Mouse (Mus musculus): ENCODE results near the gene Apoc3. TPM values are rescaled to one million over a fixed set of nuclear protein-coding genes. Genes with fewer than 3 reads are reported as not detected.
A peak's percentile ranks its signal among the peaks of the same experiment; 100 is the strongest.

The Apoc3 gene
- polyA plus RNA-seq, 1 experiment from 2014 or later, result not detected

- ATAC-seq (ENCODE audit: extremely low read depth, insufficient number of reproducible peaks, low FRiP score, low TSS enrichment), result no peak
- Histone ChIP-seq H3K27ac (replicated peaks) (no peak overlapping the region), H3K9me3 (no peaks in the 10 kb centered on the region), H3K4me1 (peaks cover 25% of the 10 kb centered on the region), H3K27me3 (replicated peaks) (no peaks in the 10 kb centered on the region), H3K9ac (no peak overlapping the region), H3K4me2 (no peak overlapping the region), H3K4me3 (no peak overlapping the region), H3K36me3 (peaks cover 63% of the 10 kb centered on the region)
- WGBS, result 68% methylated on average over 4 of the region's 4 CpGs
Observed at GRCm38 (mm10) chr9:46214276-46214675, 21.2 kb downstream of the Apoc3 start.

GRCm38 (mm10) chr9:46210473-46210872, 25.0 kb downstream of the Apoc3 start:
- no peak for ATAC-seq (ENCODE audit: extremely low read depth, insufficient number of reproducible peaks, low FRiP score, low TSS enrichment)
- Histone ChIP-seq H3K27ac (replicated peaks) (no peak overlapping the region), H3K4me3 (no peak overlapping the region), H3K9me3 (no peaks in the 10 kb centered on the region), H3K9ac (no peak overlapping the region), H3K27me3 (replicated peaks) (no peaks in the 10 kb centered on the region), H3K36me3 (peaks cover 87% of the 10 kb centered on the region), H3K4me1 (peaks cover 22% of the 10 kb centered on the region), H3K4me2 (no peak overlapping the region)
- 87% methylated on average over 12 of the region's 12 CpGs for WGBS

DNA sequence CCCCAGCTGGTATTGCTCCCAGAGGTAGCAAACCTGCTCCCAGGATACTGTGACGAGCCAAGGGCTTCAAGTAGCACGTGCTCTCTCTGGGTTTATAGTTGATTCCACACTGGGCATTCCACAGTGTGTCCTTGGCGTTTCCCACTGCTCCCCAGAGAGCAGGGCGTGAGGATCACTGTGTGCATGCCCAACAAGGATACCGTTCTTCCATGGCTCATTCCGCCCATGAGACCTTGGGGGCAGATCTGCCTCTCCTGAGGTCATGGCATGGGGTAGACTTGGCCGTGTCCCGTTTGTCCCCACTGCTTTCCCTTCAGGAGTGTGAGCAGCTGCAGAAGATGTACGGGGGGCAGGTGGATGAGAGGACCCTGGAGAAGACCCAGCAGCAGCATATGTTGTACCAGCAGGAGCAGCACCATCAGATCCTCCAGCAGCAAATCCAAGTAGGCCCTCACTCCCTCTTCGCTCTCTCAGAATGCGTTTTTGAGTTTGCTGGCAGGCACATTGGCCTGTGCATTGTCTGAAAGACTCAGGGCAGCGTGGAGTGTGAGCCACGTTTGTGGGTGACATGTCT, 26.9 kb downstream of the Apoc3 start:
- H3K36me3 ChIP-seq, result peaks cover 95% of the 10 kb centered on the region
- peaks cover 9% of the 10 kb centered on the region; the same call in 1 of the 2 replicates for H3K4me1 ChIP-seq
- no peaks in the 10 kb centered on the region for H3K27me3 ChIP-seq (replicated peaks)
- ATAC-seq (ENCODE audit: extremely low read depth, insufficient number of reproducible peaks, low FRiP score, low TSS enrichment), result no peak
- no peak overlapping the region for H3K27ac ChIP-seq (replicated peaks)
- 87% methylated on average over 13 of the region's 13 CpGs for WGBS
- H3K9me3 ChIP-seq, result no peaks in the 10 kb centered on the region
- no peak overlapping the region for H3K4me2 ChIP-seq
- H3K4me3 ChIP-seq, result no peak overlapping the region
- H3K9ac ChIP-seq, result no peak overlapping the region

DNA sequence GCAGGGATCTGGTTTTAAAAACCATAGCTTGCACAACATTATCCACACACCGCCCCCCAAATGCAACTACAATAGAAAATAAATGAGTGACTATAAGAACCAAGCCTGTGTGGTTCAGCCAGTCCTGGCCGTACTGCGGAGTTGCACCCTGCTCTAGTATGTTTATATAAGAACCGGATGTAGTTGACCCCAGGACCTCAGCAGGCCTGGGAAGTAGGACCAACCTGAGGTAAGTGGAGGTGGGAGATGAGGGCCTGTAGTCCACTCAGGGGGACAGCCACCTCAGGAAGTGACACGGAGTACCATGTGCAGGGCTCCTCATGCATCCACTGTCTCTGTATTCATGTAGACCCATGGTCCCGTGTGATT, 28.0 kb downstream of the Apoc3 start:
- WGBS, result 76% methylated on average over 6 of the region's 6 CpGs
- Histone ChIP-seq H3K9me3 (no peaks in the 10 kb centered on the region), H3K27me3 (replicated peaks) (no peaks in the 10 kb centered on the region), H3K9ac (no peak overlapping the region), H3K4me3 (no peak overlapping the region), H3K4me2 (no peak overlapping the region), H3K36me3 (peaks cover 90% of the 10 kb centered on the region), H3K4me1 (peaks cover 14% of the 10 kb centered on the region), H3K27ac (replicated peaks) (no peak overlapping the region)
- ATAC-seq (ENCODE audit: extremely low read depth, insufficient number of reproducible peaks, low FRiP score, low TSS enrichment), result no peak

DNA sequence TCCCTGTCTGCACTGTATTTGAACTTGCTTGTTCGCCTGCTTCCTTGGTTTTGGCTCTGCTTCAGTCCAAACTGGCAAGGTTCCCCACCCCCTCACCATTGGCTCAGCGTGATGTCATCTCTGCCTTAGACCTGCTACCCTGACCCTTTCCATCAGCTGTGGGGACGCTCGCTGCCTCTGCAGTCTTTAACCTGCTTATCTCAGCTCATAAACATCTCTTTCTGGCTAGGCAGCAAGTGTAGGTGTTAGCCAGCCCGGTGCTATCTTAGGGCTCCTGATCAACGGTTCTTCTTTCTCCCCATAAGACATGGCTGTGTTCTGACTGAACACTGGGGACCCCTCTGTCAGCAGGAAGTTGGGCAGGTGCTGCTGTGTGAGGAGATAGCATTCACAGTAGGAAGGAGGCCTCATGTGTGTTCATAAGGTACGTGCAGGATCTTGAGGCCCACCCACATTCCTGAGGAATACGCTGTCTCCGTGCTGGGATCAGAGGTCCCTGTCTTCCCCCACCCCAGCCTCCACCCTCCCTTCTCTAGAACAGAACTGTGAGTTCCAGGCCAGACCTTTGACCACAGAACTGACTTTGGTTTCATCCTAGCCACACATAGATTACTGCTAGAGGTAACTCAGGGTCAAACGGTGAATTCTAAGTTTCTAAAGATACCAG, 28.5 kb downstream of the Apoc3 start:
- H3K36me3 ChIP-seq, result peaks cover 90% of the 10 kb centered on the region
- no peak for ATAC-seq (ENCODE audit: extremely low read depth, insufficient number of reproducible peaks, low FRiP score, low TSS enrichment)
- no peak overlapping the region for H3K27ac ChIP-seq (replicated peaks)

GRCm38 (mm10) chr9:46199609-46200008, 35.8 kb downstream of the Apoc3 start:
- H3K4me2 ChIP-seq, result no peak overlapping the region
- no peaks in the 10 kb centered on the region for H3K9me3 ChIP-seq
- peaks cover 69% of the 10 kb centered on the region for H3K4me1 ChIP-seq
- peaks cover 72% of the 10 kb centered on the region for H3K36me3 ChIP-seq
- no peak overlapping the region for H3K4me3 ChIP-seq
- no peak overlapping the region; the same call in 1 of the 2 replicates for H3K27ac ChIP-seq (replicated peaks)
- H3K27me3 ChIP-seq (replicated peaks), result no peaks in the 10 kb centered on the region
- 71% methylated on average over 2 of the region's 2 CpGs for WGBS
- no peak for ATAC-seq (ENCODE audit: extremely low read depth, insufficient number of reproducible peaks, low FRiP score, low TSS enrichment)
- no peak overlapping the region for H3K9ac ChIP-seq

More for the DNA sequence above, 28.5 kb downstream of the Apoc3 start:
- no peak overlapping the region for H3K4me3 ChIP-seq
- peaks cover 18% of the 10 kb centered on the region for H3K4me1 ChIP-seq
- WGBS, result 44% methylated on average over 10 of the region's 10 CpGs
- H3K9me3 ChIP-seq, result no peaks in the 10 kb centered on the region
- no peak overlapping the region for H3K9ac ChIP-seq
- H3K4me2 ChIP-seq, result no peak overlapping the region
- H3K27me3 ChIP-seq (replicated peaks), result no peaks in the 10 kb centered on the region

DNA sequence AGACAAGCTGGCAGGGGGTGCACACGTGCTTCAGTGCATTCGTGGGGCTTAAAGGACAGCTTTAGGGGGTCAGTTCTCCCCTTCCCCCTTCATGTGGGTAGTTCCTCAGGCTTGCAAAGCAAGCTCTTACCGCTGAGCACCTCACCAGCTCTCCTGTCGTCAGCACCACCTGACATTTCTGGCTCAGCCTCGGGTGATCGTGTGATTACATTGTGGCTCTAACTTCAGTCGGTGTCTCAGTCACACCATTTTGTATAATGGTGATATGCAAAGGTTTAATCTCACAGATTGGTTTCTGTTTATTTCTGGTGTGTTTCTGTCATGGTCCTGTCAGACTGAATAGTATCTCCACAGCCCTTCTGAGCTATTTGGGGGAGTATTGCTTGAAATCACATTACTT, 36.5 kb downstream of the Apoc3 start:
- Histone ChIP-seq H3K9me3 (no peaks in the 10 kb centered on the region), H3K4me2 (no peak overlapping the region), H3K27ac (replicated peaks) (peak overlapping the region; percentile 87), H3K27me3 (replicated peaks) (no peaks in the 10 kb centered on the region), H3K4me1 (peaks cover 69% of the 10 kb centered on the region), H3K36me3 (peaks cover 71% of the 10 kb centered on the region), H3K4me3 (no peak overlapping the region), H3K9ac (peak overlapping the region; percentile 33; the same call in 1 of the 2 replicates)
- no peak for ATAC-seq (ENCODE audit: extremely low read depth, insufficient number of reproducible peaks, low FRiP score, low TSS enrichment)
- 52% methylated on average over 7 of the region's 7 CpGs for WGBS

DNA sequence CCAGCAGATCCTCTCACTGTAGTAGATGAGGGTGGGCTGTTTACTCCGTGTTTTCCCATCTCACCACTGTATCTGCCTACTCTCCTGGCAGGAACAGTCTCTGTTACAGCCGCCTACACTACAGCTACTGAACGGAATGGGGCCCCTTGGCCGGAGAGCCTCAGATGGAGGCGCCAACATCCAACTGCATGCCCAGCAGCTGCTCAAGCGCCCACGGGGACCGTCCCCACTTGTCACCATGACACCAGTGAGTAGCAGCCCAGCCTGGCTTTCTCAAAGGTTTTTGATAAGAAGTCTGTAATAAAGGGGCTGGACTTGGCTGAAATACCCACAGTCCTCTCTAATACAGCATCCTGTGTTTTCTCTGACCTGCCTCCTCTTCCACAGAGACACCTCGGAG, 37.0 kb downstream of the Apoc3 start:
- Histone ChIP-seq H3K36me3 (peaks cover 69% of the 10 kb centered on the region), H3K4me3 (no peak overlapping the region), H3K9me3 (no peaks in the 10 kb centered on the region), H3K27ac (replicated peaks) (peak overlapping the region; percentile 87), H3K9ac (peak overlapping the region; percentile 33; the same call in 1 of the 2 replicates), H3K27me3 (replicated peaks) (no peaks in the 10 kb centered on the region), H3K4me2 (peak overlapping the region; percentile 12; the same call in 1 of the 2 replicates), H3K4me1 (peaks cover 69% of the 10 kb centered on the region)
- WGBS, result 38% methylated on average over 9 of the region's 9 CpGs
- ATAC-seq (ENCODE audit: extremely low read depth, insufficient number of reproducible peaks, low FRiP score, low TSS enrichment), result no peak

- ATAC-seq (ENCODE audit: extremely low read depth, insufficient number of reproducible peaks, low FRiP score, low TSS enrichment), result peak; percentile 32; the same call in 1 of the 2 replicates
- H3K4me1 ChIP-seq, result peaks cover 58% of the 10 kb centered on the region
Observed at GRCm38 (mm10) chr9:46196699-46197169, 38.7 kb downstream of the Apoc3 start.

DNA sequence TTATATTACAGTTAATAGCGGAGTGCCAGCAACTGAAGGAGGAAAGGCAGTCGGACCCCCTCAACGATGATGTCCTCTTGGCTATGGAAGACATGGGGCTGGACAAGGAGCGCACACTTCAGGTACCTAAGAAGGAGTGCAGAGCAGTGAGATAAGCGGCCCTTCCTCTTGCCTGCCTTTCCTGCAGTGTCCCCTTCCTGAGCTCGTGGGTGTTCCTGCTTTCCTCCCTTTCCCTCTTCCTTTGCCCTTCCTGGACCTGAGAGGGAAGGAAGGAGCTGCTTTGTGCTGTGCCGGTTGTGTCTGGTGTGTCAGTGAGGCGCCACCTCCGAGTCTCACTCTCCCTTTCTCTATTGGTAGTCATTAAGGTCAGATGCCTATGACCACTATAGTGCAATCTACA, 40.6 kb downstream of the Apoc3 start:
- ATAC-seq (ENCODE audit: extremely low read depth, insufficient number of reproducible peaks, low FRiP score, low TSS enrichment), result no peak
- 69% methylated on average over 9 of the region's 9 CpGs for WGBS
- H3K27me3 ChIP-seq (replicated peaks), result no peaks in the 10 kb centered on the region
- no peak overlapping the region for H3K4me2 ChIP-seq
- H3K9me3 ChIP-seq, result no peaks in the 10 kb centered on the region
- H3K27ac ChIP-seq (replicated peaks), result no peak overlapping the region
- H3K36me3 ChIP-seq, result peaks cover 41% of the 10 kb centered on the region
- no peak overlapping the region for H3K4me3 ChIP-seq
- peaks cover 63% of the 10 kb centered on the region for H3K4me1 ChIP-seq
- H3K9ac ChIP-seq, result 0 out of 2 replicates have a peak overlapping the region, but pooled peaks have one; percentile 7

More at GRCm38 (mm10) chr9:46196699-46197169, 38.7 kb downstream of the Apoc3 start:
- H3K36me3 ChIP-seq, result peaks cover 58% of the 10 kb centered on the region
- whole genome bisulfite sequencing, result 16% methylated on average over 12 of the region's 12 CpGs
- H3K9me3 ChIP-seq, result no peaks in the 10 kb centered on the region
- peak overlapping the region; percentile 58 for H3K4me2 ChIP-seq
- peak overlapping the region; percentile 27 for H3K4me3 ChIP-seq
- no peaks in the 10 kb centered on the region for H3K27me3 ChIP-seq (replicated peaks)
- peak overlapping the region; percentile 87 for H3K27ac ChIP-seq (replicated peaks)
- H3K9ac ChIP-seq, result peak overlapping the region; percentile 61

- Histone ChIP-seq H3K4me1 (peaks cover 42% of the 10 kb centered on the region), H3K4me3 (no peak overlapping the region), H3K4me2 (no peak overlapping the region), H3K9ac (no peak overlapping the region), H3K9me3 (no peaks in the 10 kb centered on the region), H3K36me3 (peaks cover 23% of the 10 kb centered on the region), H3K27ac (replicated peaks) (no peak overlapping the region), H3K27me3 (replicated peaks) (no peaks in the 10 kb centered on the region)
- 86% methylated on average over 6 of the region's 6 CpGs for WGBS
- ATAC-seq (ENCODE audit: extremely low read depth, insufficient number of reproducible peaks, low FRiP score, low TSS enrichment), result no peak
Observed at GRCm38 (mm10) chr9:46192642-46193041, 42.8 kb downstream of the Apoc3 start.
